Mouse (Mus musculus): ENCODE measurements around the gene Tha1.

DNA sequence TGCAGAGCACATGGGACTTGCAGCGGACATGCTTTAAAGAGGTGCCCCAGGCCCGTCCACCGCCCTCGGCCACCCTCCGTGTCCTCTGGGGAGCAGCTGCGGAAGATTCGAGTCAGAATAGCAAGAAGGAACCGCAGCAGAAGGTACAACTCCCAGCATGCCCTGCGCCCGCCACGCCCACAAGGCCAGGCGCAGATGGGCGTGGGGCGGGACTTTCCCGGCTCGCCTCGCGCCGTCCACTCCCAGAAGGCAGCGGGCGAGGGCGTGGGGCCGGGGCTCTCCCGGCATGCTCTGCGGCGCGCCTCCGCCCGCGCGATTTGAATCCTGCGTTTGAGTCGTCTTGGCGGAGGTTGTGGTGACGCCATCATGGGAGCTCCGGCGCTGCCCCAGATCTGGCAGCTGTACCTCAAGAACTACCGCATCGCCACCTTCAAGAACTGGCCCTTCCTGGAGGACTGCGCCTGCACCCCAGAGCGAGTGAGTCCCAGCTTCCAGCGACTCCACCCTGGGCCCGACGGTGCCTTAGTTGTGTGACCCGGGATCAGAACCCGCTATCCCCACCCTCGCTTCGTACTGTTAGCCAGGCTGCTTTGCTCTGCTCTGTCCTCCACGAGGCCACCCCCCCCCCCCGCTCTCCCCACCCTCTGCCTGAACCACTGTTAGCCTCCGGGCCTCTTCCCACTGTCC is 24.2 kb downstream of the Tha1 start, which contains the start of gene Birc5:
- TF ChIP-seq CTCF (IDR thresholded peaks at IDR 0.05; ENCODE audit: extremely low read depth, insufficient read length, insufficient replicate concordance, low read depth, low read length): no peak
- TF ChIP-seq POLR2A (IDR thresholded peaks at IDR 0.05; ENCODE audit: low read depth, low read length): peak; percentile 90

Data from small intestine, adult 2 months (tissue).